Mouse (Mus musculus): Measurements from ENCODE around the gene Pcnx. TPM values are rescaled to one million over a fixed set of nuclear protein-coding genes. Genes with fewer than 3 reads are reported as not detected.

Gene Pcnx
- polyA plus RNA-seq, 1 experiment from 2014 or later = 12.0 TPM

GRCm38 (mm10) chr12:81915176-81915950 is 55.5 kb downstream of the Pcnx start:
- Histone ChIP-seq H3K4me1 (peaks cover 12% of the 10 kb centered on the region), H3K27me3 (no peaks in the 10 kb centered on the region), H3K36me3 (peaks cover 11% of the 10 kb centered on the region), H3K4me3 (no peak overlapping the region), H3K9me3 (no peaks in the 10 kb centered on the region), H3K9ac (no peak overlapping the region), H3K27ac (no peak overlapping the region), H3K4me2 (no peak overlapping the region)
- 0 out of 2 replicates have a peak, but pooled peaks have one; percentile 57 for ATAC-seq (ENCODE audit: borderline replicate concordance, extremely low read depth, low FRiP score, low TSS enrichment)
- WGBS = 51% methylated on average over 2 of the region's 2 CpGs

GRCm38 (mm10) chr12:81918346-81918745 is 58.5 kb downstream of the Pcnx start:
- H3K9ac ChIP-seq = no peak overlapping the region
- H3K4me1 ChIP-seq = no peaks in the 10 kb centered on the region
- H3K27ac ChIP-seq = no peak overlapping the region
- WGBS = 91% methylated on average over 12 of the region's 12 CpGs
- no peaks in the 10 kb centered on the region for H3K9me3 ChIP-seq
- no peak overlapping the region for H3K4me3 ChIP-seq
- H3K4me2 ChIP-seq = no peak overlapping the region
- H3K36me3 ChIP-seq = peaks cover 11% of the 10 kb centered on the region
- no peak for ATAC-seq (ENCODE audit: borderline replicate concordance, extremely low read depth, low FRiP score, low TSS enrichment)
- H3K27me3 ChIP-seq = no peaks in the 10 kb centered on the region

- no peak overlapping the region for H3K9ac ChIP-seq
- no peak overlapping the region for H3K4me3 ChIP-seq
- no peak overlapping the region for H3K4me2 ChIP-seq
- no peaks in the 10 kb centered on the region for H3K27me3 ChIP-seq
- peaks cover 11% of the 10 kb centered on the region for H3K36me3 ChIP-seq
- WGBS = 91% methylated on average over 14 of the region's 14 CpGs
- H3K9me3 ChIP-seq = no peaks in the 10 kb centered on the region
- H3K27ac ChIP-seq = no peak overlapping the region
- no peaks in the 10 kb centered on the region for H3K4me1 ChIP-seq
- ATAC-seq (ENCODE audit: borderline replicate concordance, extremely low read depth, low FRiP score, low TSS enrichment) = no peak
These were observed 59.1 kb downstream of the Pcnx start for GRCm38 (mm10) chr12:81918886-81919285.

GRCm38 (mm10) chr12:81920027-81920426 is 60.2 kb downstream of the Pcnx start:
- Histone ChIP-seq H3K4me2 (no peak overlapping the region), H3K4me1 (no peaks in the 10 kb centered on the region), H3K9ac (no peak overlapping the region), H3K27me3 (no peaks in the 10 kb centered on the region), H3K27ac (0 out of 2 replicates have a peak overlapping the region, but pooled peaks have one; percentile 3), H3K9me3 (no peaks in the 10 kb centered on the region), H3K4me3 (no peak overlapping the region), H3K36me3 (peaks cover 11% of the 10 kb centered on the region)
- 77% methylated on average over 10 of the region's 10 CpGs for WGBS
- ATAC-seq (ENCODE audit: borderline replicate concordance, extremely low read depth, low FRiP score, low TSS enrichment) = no peak

GRCm38 (mm10) chr12:81920614-81921013 is 60.8 kb downstream of the Pcnx start:
- Histone ChIP-seq H3K9ac (no peak overlapping the region), H3K27ac (no peak overlapping the region), H3K36me3 (peaks cover 11% of the 10 kb centered on the region), H3K4me3 (no peak overlapping the region), H3K4me1 (no peaks in the 10 kb centered on the region), H3K27me3 (no peaks in the 10 kb centered on the region), H3K9me3 (no peaks in the 10 kb centered on the region), H3K4me2 (no peak overlapping the region)
- 75% methylated on average over 2 of the region's 2 CpGs for WGBS
- ATAC-seq (ENCODE audit: borderline replicate concordance, extremely low read depth, low FRiP score, low TSS enrichment) = no peak

- H3K9me3 ChIP-seq = no peaks in the 10 kb centered on the region
- no peak overlapping the region for H3K9ac ChIP-seq
- H3K4me2 ChIP-seq = no peak overlapping the region
- no peaks in the 10 kb centered on the region for H3K27me3 ChIP-seq
- ATAC-seq (ENCODE audit: borderline replicate concordance, extremely low read depth, low FRiP score, low TSS enrichment) = no peak
- 85% methylated on average over 4 of the region's 4 CpGs for WGBS
- no peaks in the 10 kb centered on the region; the same call in 1 of the 2 replicates for H3K4me1 ChIP-seq
- peaks cover 11% of the 10 kb centered on the region for H3K36me3 ChIP-seq
- H3K4me3 ChIP-seq = no peak overlapping the region
- no peak overlapping the region for H3K27ac ChIP-seq
These were observed 62.0 kb downstream of the Pcnx start for GRCm38 (mm10) chr12:81921785-81922184.

- H3K4me2 ChIP-seq = no peak overlapping the region
- H3K27me3 ChIP-seq = no peaks in the 10 kb centered on the region
- 58% methylated on average over 3 of the region's 3 CpGs for WGBS
- H3K4me1 ChIP-seq = peaks cover 5% of the 10 kb centered on the region
- H3K36me3 ChIP-seq = peaks cover 11% of the 10 kb centered on the region
- no peaks in the 10 kb centered on the region for H3K9me3 ChIP-seq
- ATAC-seq (ENCODE audit: borderline replicate concordance, extremely low read depth, low FRiP score, low TSS enrichment) = no peak
- H3K4me3 ChIP-seq = no peak overlapping the region
- H3K9ac ChIP-seq = no peak overlapping the region
- H3K27ac ChIP-seq = no peak overlapping the region
These were observed 63.0 kb downstream of the Pcnx start for GRCm38 (mm10) chr12:81922838-81923237.

- no peak for ATAC-seq (ENCODE audit: borderline replicate concordance, extremely low read depth, low FRiP score, low TSS enrichment)
- Histone ChIP-seq H3K4me1 (peaks cover 16% of the 10 kb centered on the region), H3K4me3 (no peak overlapping the region), H3K27ac (peak overlapping the region; percentile 15; the same call in 1 of the 2 replicates), H3K4me2 (no peak overlapping the region), H3K27me3 (no peaks in the 10 kb centered on the region), H3K9ac (no peak overlapping the region), H3K9me3 (no peaks in the 10 kb centered on the region), H3K36me3 (no peaks in the 10 kb centered on the region)
- WGBS = 61% methylated on average over 5 of the region's 5 CpGs
These were observed 67.3 kb downstream of the Pcnx start for GRCm38 (mm10) chr12:81927163-81927562.

GRCm38 (mm10) chr12:81927643-81928381 is 68.0 kb downstream of the Pcnx start:
- WGBS = 61% methylated on average over 19 of the region's 19 CpGs
- peak overlapping the region; percentile 15; the same call in 1 of the 2 replicates for H3K27ac ChIP-seq
- H3K4me1 ChIP-seq = peaks cover 16% of the 10 kb centered on the region
- H3K9me3 ChIP-seq = no peaks in the 10 kb centered on the region
- no peak overlapping the region for H3K4me2 ChIP-seq
- no peaks in the 10 kb centered on the region for H3K27me3 ChIP-seq
- ATAC-seq (ENCODE audit: borderline replicate concordance, extremely low read depth, low FRiP score, low TSS enrichment) = no peak
- H3K36me3 ChIP-seq = no peaks in the 10 kb centered on the region
- H3K4me3 ChIP-seq = no peak overlapping the region
- H3K9ac ChIP-seq = no peak overlapping the region

GRCm38 (mm10) chr12:81928382-81928770 is 68.6 kb downstream of the Pcnx start:
- no peak overlapping the region for H3K9ac ChIP-seq
- no peak overlapping the region for H3K4me3 ChIP-seq
- ATAC-seq (ENCODE audit: borderline replicate concordance, extremely low read depth, low FRiP score, low TSS enrichment) = no peak
- H3K27ac ChIP-seq = no peak overlapping the region
- no peaks in the 10 kb centered on the region for H3K9me3 ChIP-seq
- H3K4me2 ChIP-seq = no peak overlapping the region
- 66% methylated on average over 6 of the region's 6 CpGs for WGBS
- no peaks in the 10 kb centered on the region for H3K36me3 ChIP-seq
- no peaks in the 10 kb centered on the region for H3K27me3 ChIP-seq
- H3K4me1 ChIP-seq = peaks cover 16% of the 10 kb centered on the region

- H3K4me2 ChIP-seq = no peak overlapping the region
These were observed 72.2 kb downstream of the Pcnx start for GRCm38 (mm10) chr12:81932015-81932414.

GRCm38 (mm10) chr12:81933430-81933829 is 73.6 kb downstream of the Pcnx start:
- WGBS = 82% methylated on average over 5 of the region's 5 CpGs
- no peak overlapping the region for H3K4me2 ChIP-seq

More at GRCm38 (mm10) chr12:81932015-81932414, 72.2 kb downstream of the Pcnx start:
- no peak overlapping the region for H3K4me3 ChIP-seq
- H3K36me3 ChIP-seq = no peaks in the 10 kb centered on the region
- WGBS = 70% methylated on average over 13 of the region's 13 CpGs
- no peak overlapping the region for H3K27ac ChIP-seq
- H3K9ac ChIP-seq = no peak overlapping the region
- no peak for ATAC-seq (ENCODE audit: borderline replicate concordance, extremely low read depth, low FRiP score, low TSS enrichment)
- no peaks in the 10 kb centered on the region for H3K27me3 ChIP-seq
- H3K4me1 ChIP-seq = peaks cover 16% of the 10 kb centered on the region
- no peaks in the 10 kb centered on the region for H3K9me3 ChIP-seq

More at GRCm38 (mm10) chr12:81933430-81933829, 73.6 kb downstream of the Pcnx start:
- Histone ChIP-seq H3K4me1 (peaks cover 4% of the 10 kb centered on the region; the same call in 1 of the 2 replicates), H3K9me3 (no peaks in the 10 kb centered on the region), H3K27me3 (no peaks in the 10 kb centered on the region), H3K27ac (no peak overlapping the region), H3K36me3 (0 out of 2 replicates have a peak, but pooled peaks cover 2% of the 10 kb centered on the region), H3K9ac (no peak overlapping the region), H3K4me3 (no peak overlapping the region)
- ATAC-seq (ENCODE audit: borderline replicate concordance, extremely low read depth, low FRiP score, low TSS enrichment) = no peak

Data from lung, embryonic 15.5 days (tissue).